Mouse (Mus musculus) layer of hippocampus, adult 8-10 months (tissue): ENCODE measurements at regions not wholly inside any gene's neighbourhood (a gene's known extent, or its start where the extent isn't known, plus 50 kb on each side); places are given as distances from the start of the nearest gene placed in this dataset.

Experiments used
- DNase-seq, 2 experiments: peaks; one replicate each; pipeline ENCODE4 v3.0.0; 2022; ENCODE audit warnings: low spot score in 2 of 2

- no peak for DNase-seq
Observed at GRCm38 (mm10) chr12:85527011-85527410, 53.3 kb downstream of the Fos start.

- no peak for DNase-seq
Observed at GRCm38 (mm10) chr12:85531638-85532037, 57.9 kb downstream of the Fos start.

GRCm38 (mm10) chr12:85532221-85532612, 58.5 kb downstream of the Fos start:
- no peak for DNase-seq

GRCm38 (mm10) chr12:85532613-85533460, 59.1 kb downstream of the Fos start:
- peak in 1 of 2 experiments; percentile 19 for DNase-seq

GRCm38 (mm10) chr12:85533603-85534002, 59.9 kb downstream of the Fos start:
- no peak for DNase-seq

- no peak for DNase-seq
Observed at GRCm38 (mm10) chr12:85539423-85539822, 59.4 kb upstream of the Jdp2 start.

- DNase-seq: peak in 1 of 2 experiments; percentile 21
Observed at GRCm38 (mm10) chr12:85541153-85541552, 57.7 kb upstream of the Jdp2 start.

GRCm38 (mm10) chr12:85542881-85543280, 55.9 kb upstream of the Jdp2 start:
- no peak for DNase-seq

GRCm38 (mm10) chr12:85543520-85543919, 55.3 kb upstream of the Jdp2 start:
- DNase-seq: no peak

- DNase-seq: no peak
Observed at GRCm38 (mm10) chr12:85544801-85545200, 54.0 kb upstream of the Jdp2 start.

GRCm38 (mm10) chr12:85545718-85546117, 53.1 kb upstream of the Jdp2 start:
- DNase-seq: no peak

- DNase-seq: no peak
Observed at GRCm38 (mm10) chr12:85548076-85548475, 50.8 kb upstream of the Jdp2 start.
